Mouse (Mus musculus) spleen, adult 2 months (tissue): ENCODE measurements at regions not wholly inside any gene's neighbourhood (a gene's known extent, or its start where the extent isn't known, plus 50 kb on each side); places are given as distances from the start of the nearest gene placed in this dataset.

Source experiments
- CTCF ChIP-seq: fragments of 200-500 bp; IDR thresholded peaks from 2 replicates; pipeline ENCODE4 v1.5.1; 2011; ENCODE audit warnings: mild to moderate bottlenecking, inconsistent platforms; ENCODE audit not compliant: insufficient read depth, insufficient read length, insufficient replicate concordance; ENCODE audit errors: extremely low read depth
- POLR2A ChIP-seq: fragments of 200-500 bp; IDR thresholded peaks from 2 replicates; pipeline ENCODE4 v1.6.1; 2011; ENCODE audit warnings: low read depth, low read length, inconsistent platforms

DNA sequence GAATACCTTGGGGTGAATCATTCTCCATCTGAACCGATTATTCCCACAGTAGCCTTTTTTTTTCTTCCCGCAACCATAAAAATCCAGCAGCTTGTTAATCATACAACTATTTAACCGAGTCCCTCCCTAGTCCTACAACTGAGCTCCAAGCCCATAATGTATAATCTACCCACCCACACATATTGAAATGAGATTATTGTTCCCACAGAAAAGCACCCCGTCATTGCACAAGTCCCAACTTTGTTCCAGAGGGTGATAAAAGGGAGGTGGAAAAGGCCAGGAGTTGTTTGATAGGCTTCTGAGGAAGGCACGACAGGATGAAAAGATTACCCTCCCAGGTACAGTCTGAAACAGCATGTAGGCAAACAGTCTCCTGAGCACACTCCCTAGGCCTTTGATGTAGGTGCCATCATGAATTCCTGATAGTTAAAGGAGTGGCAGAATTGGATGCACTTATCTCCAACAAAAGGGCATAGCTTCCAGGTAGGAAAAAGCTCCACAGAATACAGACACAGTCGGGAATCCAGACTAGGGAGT is 583.6 kb upstream of the A1bg start:
- TF ChIP-seq CTCF: no peak
- no peak for TF ChIP-seq POLR2A
